Mouse (Mus musculus) lung, adult 18-20 months (tissue): ENCODE results near the gene Otulinl.
A peak's percentile ranks its signal among the peaks of the same experiment; 100 is the strongest.

ENCODE experiments used
- DNase-seq, 2 experiments: peaks; one replicate each; pipeline ENCODE4 v3.0.0; 2022; ENCODE audit warnings: mixed read lengths in 2 of 2

Gene Otulinl

DNA sequence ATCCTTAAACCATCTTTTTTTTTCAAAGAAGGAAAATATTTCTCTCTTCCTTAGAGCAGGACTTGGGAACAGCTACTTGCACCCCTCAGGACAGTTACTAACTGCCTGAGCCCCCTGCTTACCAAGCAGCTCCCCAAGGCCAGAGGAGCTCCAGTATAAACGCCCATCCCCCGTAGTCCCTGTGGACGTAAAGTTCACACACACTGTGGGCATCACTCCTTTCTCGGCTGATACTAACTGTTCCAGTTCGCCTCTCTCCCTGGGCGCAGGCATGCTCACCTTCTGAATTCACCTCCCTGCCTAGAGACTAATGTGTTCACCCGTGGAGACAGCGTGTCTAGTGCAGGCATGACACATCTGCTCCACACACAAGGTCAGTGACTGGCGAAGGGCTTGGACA, 2.9 kb downstream of the Otulinl start:
- no peak for DNase-seq

DNA sequence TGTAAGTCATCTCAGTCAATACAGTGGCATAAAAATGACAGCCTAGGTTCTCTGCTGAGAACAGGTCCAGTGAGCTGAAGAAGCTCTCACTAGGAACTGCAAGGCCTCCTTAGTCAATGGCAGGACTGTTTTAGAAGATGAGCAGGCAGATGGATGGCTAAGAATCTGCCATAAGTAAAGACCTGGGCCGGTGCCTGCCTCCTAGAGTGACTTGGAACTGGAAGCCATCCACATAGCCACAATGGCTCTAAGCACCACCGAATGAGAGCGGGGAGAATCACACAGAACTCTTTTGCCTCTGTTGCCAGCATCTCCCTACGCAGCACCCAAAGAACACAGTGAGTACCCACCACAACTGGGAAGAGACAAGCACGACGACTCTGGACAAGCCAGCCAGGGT, 3.6 kb downstream of the Otulinl start:
- DNase-seq: no peak

DNA sequence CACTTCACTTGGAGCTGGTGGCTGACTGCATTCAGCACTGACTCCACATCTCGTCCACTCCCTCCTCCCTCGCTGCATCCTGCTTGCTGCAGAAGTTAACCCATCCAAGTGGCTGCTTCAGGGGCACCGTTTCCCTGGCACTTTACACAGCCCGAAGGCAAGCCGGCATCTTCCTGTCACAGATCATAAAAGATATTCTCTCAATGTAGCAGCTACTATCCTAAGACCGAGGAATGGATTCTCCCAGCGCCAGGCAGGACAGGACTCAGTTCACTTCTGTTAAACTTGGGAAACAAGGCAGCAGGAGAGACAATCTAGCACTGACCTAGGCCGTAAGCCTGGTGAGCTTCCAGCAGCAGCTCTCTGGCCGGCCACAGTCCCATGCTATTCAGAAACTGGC, 5.2 kb downstream of the Otulinl start:
- DNase-seq: no peak

DNA sequence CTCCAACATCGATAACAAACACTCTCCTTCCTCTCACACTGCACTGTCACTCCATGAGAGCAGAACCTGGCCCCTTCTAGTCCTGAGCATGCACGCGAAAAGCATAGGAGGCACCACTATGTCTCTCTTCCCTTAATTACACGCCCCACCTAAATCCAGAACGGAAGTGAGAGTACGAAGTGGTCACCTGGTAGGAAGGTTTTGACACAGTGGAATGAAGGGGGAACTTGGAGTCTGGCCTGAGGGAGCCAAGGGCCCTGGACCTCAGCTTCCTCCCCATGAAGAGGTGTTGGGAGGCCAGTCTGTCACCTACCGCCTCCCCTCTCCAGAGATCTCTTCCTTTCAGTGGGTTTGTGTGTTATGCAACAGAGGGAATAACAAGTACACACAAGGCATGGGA, 6.3 kb downstream of the Otulinl start:
- DNase-seq: peak in 1 of 2 experiments; percentile 38

DNA sequence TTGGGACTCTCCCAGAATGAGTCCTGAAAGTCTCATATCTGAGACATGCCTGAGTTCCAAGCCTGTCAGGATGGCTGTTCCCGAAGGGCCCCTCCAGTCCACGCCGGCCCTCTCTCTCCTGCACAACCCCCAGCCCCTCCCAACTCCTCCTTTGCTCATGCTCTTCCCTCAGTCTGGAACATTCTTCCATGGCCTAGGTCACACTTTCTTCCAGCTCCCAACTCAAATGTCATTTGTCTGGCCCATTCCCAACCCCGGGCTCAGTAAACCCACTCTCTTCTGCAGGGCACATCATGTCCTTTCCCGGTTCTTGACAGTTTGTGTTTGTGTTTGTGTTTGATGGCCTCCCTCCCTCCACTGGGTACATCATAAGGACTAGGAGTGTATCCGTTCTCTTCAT, 7.3 kb downstream of the Otulinl start:
- DNase-seq: peak; percentile 36 to 53

DNA sequence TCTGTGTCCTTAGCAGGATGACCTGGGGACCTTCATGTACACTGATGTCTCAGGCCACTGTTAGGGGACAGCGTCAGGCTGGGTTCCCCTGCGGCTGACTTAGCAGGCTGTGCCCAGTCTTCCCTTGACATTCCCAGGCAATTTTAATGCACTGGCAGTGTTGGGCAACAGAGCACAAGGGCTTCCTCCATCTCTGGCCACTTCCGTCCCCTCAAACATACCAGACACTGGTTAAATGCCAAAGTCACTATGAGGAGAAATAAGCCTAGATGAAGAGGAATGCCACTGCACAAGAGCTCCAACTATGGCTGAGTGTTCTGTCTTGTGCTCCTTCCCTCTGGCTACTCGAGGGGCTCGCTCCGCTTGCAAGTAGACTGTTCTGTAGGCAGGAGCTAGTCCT, 8.2 kb downstream of the Otulinl start:
- DNase-seq: peak; percentile 26 to 44

DNA sequence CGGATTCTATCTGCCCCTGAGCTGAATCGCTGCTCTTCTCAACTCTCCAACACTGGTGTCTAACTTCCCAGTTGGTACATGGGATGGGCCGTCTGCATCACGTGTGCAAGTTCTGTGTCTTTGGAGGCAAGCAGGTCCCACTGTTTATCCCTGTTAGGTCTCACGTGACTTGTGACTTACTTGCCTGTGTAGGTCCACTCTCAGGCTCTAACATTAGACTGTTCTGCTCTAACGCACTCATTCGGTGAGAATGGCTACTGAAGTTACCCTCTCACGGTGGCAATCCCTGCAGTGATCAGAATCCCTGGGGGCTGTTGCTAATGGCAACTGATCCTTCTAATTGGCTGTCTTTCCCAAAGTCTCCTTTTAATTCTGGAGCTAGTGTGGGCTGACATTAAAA, 9.1 kb downstream of the Otulinl start:
- no peak for DNase-seq

DNA sequence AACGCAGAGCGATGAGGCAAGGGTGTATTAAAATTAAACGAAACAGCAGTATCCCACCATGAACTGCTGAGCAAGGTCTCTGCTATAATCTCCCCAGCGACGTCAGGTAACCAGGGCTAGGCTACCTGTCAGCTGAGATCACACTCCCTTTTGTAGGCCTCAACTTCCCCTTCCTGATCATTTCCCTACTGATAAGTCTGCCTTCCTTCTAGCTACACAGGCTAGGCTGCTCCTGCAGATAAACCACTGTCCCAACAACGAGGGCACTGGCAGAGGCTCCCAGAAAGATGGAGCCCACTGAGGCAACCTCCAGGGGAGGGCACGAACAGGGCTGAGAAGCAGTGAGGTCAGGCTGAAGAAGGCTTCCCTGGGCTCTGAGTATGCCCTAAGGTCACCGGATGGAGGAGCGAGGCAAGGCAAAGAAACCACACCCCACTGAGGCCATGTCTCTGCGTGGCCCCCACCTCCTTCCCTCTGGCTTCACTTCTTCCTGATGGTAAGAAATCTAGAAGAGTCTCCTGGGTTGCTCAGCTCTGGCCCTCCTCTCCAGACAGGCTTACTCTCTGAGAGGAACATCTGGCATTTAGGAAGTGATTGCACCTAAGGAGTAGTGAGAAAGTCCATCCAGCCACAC, 9.7 kb downstream of the Otulinl start:
- DNase-seq: no peak

DNA sequence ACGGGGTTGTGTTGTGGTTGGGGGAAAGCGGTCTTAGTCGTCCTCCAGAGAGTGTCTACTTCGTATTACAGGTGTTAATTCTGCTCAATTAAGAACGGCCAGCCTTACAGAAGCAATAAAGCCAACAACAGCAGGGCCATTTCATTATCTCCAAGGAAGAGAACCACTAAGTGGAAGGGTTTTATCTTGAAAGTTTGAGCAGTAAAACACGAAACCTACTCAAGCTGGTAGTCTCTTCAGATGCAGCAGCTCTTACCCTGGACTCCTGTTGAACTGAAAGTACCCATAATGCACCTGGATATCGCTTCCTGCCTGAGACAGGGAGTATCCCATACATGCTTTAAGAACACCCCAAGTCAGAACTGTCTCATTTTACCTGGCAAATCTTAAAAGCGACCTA, 10.7 kb downstream of the Otulinl start:
- no peak for DNase-seq

DNA sequence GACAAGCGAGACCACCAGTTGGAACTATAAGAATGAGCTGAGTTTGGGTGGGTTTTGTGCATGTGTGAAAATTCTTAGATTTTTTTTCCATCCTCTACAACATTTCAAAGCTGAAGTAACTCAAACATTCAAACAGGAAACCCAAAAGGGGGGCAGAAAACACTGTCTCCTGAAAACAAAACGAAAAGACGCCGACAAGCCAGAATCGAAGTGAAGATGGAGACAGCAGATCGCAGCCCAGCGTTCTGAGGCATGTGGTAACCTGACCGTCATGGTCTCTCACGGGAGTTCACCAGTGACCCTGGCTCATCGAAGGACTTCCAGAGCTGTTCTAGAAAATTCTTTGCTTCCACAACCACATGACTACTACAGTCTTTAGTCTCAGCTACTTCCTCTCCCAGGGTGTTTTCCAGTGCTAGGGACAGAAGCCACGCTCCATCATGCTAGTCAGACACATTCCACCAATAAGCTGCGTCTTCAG, 11.4 kb downstream of the Otulinl start:
- DNase-seq: no peak

DNA sequence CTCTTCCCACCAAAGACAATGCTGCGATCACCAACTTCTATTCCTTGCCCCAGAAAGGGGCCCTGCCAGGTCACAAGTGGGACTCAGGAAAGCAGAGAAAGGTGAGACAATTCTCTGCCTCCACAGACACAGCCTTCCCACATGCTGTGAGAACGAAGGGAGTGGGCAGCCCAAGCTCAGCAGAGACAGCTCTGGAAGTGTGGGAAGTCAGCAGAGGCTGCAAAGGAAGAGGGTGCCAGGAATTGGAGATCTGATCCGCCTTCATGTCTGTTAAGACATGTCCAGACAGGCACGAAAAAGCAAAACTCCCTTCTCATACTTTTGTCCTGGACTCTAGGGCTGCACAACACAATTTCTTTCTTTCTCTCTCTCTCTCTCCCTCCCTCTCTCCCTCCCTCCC, 12.1 kb downstream of the Otulinl start:
- no peak for DNase-seq

DNA sequence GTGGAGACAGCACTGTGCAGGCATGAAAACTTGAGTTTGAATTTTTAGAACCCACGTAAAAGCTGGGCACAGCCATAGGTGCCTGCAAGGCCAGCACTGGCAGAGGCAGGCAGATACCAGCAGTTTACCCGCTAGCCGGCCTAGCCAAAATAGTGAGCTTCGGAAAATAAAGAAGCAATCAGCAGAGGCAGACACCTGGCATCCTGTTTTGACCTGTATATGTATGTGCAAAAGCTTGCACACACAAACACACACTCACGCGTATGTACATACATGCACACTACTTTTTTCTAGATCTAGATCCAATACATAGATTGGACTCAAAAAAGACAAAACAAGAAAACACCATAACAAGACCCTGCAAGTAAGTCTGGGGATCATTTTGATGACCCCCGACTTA, 12.8 kb downstream of the Otulinl start:
- DNase-seq: no peak

DNA sequence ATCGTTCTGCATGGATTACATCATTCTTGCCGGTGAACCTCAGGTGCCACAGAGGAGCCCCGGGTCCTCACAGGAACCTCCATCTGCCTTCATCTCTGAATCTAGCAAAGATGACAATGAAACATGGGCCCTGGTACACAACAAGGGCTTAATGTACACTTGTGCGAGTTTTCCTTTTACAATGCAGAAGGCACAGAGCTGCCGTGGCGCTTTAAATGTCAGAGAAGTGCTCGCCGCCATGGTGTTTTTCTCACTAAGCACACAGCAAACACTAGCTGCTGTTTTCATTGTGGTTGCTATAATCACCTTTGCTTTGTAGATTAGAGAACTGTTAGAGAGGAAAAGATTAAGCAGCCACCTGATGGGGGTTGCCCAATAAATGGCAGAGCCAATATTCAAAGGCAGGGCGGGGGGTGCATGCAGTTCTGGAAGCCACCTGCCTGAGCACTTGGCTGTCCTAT, 13.3 kb downstream of the Otulinl start:
- no peak for DNase-seq

DNA sequence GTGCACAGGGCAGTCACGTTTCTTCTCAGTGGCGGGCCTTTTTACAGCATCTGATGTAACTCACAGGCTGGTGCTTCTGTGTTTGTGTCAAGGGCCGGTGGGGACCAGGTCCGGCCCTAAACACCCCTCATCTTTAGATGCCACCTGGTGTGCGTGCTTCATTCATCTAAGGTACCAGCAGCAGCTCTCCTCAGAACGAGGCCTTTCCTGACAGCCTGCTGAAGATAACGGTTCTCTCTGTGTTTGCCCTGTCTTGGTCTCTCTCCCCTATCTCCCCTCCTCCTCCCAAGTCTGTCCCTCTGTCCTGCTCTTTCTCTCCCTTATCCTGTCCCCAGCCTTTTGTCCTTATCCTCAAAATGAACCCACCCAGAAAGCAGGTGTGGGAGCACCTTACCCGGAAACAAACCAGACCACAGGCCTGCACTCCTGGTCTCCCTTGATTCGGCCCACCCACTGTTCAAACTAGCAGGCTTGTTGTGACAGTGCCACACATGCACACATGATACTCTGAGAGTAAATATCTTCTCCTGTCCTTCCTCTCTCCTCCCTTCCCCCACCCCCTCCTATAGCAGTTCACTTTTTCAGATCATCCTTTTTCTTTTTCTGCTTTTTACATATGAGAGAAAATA, 14.4 kb downstream of the Otulinl start:
- DNase-seq: no peak

DNA sequence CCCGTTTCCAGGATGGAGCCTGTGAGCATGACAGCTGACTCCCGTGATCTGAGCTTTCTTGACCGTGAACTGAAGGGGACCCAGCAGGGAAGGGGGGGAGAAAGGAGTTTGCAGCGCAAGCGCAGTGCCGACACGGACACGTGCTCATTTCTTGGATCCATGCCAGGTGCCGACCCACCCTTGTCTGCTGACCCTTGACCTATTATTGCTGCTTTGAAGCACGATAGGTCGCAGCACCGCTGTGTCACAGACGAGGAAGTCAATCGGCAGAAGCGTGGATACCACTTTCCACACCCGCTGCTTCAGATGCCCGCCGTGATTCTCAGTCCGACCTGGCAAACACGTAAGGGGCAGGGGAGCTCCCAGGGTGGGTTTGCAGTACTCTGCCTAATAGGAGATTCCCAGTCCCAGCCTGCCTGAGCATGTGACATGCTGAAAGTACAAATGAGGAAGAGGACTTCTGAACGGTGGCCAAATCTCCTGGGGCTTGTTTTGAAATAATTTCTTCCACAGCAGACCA, 15.9 kb downstream of the Otulinl start:
- DNase-seq: peak in 1 of 2 experiments; percentile 51

DNA sequence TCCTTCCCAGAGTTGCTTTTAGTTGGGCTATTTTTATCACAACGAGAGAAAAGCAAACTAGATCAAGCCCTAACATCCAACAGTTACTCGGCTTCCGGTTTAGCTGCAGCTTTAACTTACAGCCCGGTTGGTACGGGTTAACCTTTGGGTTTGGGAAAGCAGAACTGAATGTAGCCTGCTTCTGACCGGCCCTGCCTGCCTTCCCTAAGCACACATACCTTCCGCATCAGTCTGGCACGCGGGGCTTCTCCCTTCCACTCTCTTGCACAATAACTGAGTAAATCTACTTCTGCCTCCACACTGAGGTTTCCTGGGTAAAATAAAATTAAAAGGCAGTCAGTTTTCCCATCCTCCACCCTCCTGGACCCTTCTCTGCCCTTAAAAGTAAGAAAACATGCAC, 17.3 kb downstream of the Otulinl start:
- peak; percentile 59 to 63 for DNase-seq

DNA sequence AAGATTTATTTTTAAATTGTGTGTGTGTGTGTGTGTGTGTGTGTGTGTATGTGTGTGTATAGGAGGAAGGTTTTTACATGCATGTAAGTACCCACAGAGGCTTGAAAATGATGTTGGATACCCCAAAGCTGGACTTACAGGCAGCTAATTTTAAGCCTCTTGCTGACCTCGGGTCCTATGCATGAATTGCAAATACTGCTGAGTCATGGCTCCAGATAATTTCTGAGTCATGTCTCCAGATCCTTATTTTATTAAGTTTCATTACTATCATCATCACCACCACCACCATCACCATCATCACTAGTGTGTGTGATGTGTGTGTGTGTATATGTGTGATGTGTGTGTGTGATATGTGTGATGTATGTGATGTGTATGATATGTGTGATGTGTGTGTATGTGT, 18.7 kb downstream of the Otulinl start:
- no peak for DNase-seq

DNA sequence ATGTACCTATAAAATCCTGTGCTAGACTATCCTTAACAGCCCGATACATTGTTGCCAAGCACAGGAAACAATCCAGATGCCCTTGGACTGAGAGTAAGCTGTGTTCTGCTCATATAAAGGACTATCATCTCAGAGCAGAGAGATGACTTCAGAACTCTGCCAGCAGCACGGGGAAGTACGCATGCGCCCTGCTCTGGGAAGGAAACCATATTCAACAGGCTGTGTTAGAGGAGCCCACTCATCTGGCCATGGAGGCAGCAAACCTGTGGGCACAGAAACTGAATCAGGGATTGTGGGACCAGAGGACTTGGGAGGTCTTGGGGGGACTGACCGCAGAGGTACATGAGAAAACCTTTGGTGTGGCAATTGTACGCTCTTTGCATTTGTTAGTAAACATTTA, 19.7 kb downstream of the Otulinl start:
- no peak for DNase-seq

DNA sequence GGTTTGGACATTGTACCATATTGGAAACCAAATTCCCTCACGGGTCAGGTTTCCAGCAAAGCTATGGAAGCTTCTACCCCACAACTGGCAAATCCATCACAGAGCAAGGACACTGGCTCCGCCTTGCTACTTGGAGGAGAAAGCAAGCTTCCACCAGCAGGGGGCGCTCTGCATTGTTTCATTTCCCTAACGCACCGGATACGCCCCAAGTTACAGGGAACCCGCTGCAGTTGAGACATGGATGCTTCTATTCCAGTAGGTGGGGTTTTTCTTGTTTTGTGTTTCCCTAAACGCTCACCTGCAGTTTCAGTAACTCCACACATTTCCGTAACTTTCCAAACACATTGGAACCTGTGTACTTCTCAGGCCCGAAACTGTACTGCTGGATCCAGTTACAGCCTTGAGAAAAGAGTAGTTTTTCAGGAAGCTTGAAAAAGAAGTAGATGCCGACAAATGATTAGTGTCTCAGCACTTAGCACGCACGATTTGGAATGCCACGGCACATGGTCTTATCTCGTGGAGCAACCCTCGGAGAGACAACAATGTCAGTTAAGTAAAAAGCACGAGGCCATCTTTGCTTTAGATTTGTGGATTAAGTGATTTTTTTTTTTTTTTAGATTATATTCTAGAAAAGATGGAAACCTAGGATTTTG, 21.7 kb downstream of the Otulinl start:
- DNase-seq: peak; percentile 81 to 85

DNA sequence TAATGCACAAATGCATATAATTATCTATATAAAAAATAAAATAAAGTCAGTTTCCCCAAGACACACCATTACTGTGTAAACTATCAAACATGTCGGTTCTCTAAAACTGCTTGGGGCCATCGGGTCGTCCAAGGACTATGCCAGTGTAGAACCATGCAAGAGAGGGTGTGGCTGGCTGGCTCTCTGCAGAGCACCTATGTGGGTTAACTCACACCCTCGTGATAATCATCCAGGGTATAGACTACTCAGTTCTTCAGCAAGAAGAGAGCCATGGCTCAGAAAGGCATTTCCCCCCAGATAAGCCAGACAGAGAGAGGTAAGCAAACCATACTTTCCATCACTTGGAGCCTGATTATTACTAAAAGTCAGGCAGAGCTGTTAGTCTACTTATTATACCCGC, 22.2 kb downstream of the Otulinl start:
- DNase-seq: no peak

DNA sequence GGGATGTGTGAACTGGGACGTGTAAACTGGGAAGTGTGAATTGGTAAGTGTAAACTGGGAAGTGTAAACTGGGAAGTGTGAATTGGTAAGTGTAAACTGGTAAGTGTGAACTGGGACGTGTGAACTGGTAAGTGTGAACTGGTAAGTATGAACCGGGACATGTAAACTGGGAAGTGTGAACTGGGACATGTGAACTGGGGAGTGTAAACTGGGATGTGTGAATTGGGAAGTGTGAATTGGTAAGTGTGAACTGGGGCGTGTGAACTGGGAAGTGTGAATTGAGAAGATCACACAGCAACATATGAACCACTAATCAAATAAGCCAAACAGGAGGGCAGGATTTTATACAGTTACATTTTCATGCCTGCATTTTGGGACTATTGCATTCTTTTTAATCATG, 23.0 kb downstream of the Otulinl start:
- no peak for DNase-seq

DNA sequence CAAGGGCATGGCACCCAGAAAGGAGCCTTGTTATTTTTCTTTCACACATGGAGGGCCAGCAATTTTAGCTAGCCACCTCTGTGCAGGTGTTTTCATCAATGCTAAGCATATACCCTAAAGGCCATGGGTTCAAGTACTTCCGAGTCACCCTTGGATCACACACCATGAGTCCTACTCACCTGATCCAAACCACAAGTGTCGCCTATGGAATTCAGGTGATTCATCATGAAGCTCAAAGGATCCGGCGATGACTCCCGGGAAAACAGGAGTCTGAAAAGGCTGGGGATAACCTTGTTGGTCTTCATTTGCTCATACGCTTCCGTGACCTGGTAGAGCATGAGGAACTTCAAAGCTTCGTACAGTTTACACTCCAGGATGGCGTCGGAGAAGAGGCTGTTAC, 23.5 kb downstream of the Otulinl start:
- no peak for DNase-seq

DNA sequence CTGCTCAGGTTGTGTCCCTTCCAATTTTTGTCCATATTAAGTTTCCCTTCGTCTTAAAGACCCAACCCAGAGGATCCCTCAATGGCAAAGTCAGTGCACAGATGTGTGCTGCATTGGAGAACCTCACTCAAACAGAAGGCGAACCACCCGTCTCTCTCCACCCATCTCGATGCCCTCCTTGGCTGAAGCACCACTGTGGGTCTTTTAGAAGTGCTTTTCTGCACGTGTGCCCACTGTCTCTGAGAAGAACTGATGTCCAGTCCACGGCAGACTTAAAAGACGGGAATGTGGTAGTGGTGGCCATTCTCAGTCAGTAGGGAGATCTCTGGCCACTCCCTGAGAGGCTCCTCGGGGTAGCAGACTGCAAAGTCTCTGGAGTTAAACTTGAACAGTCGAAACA, 24.8 kb downstream of the Otulinl start:
- DNase-seq: no peak

DNA sequence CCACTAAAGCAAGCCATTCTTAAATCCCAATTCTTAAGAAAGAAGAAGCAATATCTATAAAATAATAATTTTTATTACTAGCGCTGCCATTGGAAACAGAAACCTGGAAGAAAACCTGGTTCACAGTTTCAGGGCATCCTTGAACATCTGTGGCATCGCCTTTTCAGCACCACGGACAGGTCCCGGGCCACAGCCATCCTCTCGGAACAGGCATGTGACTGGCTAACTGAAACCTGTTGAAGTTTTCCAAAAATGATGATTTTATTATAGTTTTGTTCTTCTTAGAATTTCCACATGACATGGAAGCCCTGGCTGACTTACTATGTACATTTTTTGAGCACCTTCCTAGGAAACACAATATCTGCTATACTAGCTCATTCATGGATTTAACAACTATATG, 26.4 kb downstream of the Otulinl start:
- DNase-seq: no peak
